Mouse (Mus musculus): Measurements from ENCODE around the gene Prkcg. TPM values are rescaled to one million over a fixed set of nuclear protein-coding genes. Genes with fewer than 3 reads are reported as not detected.

Prkcg gene
- polyA plus RNA-seq, 2 experiments = 0.06 TPM; not detected in 1

- Histone ChIP-seq H3K9ac (replicated peaks) (no peak overlapping the region), H3K36me3 (replicated peaks; ENCODE audit: control insufficient read depth, insufficient read depth, low read depth) (no peaks in the 10 kb centered on the region), H3K4me3 (ENCODE audit: insufficient read depth in 1 of 2, low read depth in 2 of 2, low read length in 2 of 2) (no peak overlapping the region), H3K9me3 (ENCODE audit: control insufficient read depth, low read length) (no peaks in the 10 kb centered on the region), H3K27me3 (ENCODE audit: control insufficient read depth, insufficient read depth, low read length) (no peaks in the 10 kb centered on the region), H3K27ac (no peak overlapping the region), H3K4me1 (replicated peaks; ENCODE audit: control insufficient read depth in 2 of 2, insufficient read depth in 2 of 2, low read length in 1 of 2) (no peaks in the 10 kb centered on the region), H3K4me2 (ENCODE audit: low read depth) (no peak overlapping the region)
- ATAC-seq (ENCODE audit: insufficient read depth) (no peak), DNase-seq (ENCODE audit: low read depth in 3 of 3, low spot score in 3 of 3) (no peak)
- no peak for TF ChIP-seq CTCF (IDR thresholded peaks at IDR 0.05; ENCODE audit: low read depth)
- no peak for TF ChIP-seq EP300 (IDR thresholded peaks at IDR 0.05; ENCODE audit: low read depth)
- WGBS (ENCODE audit: insufficient replicate concordance) = 43% methylated on average over 3 of the region's 3 CpGs
These were observed 54.9 kb downstream of the Prkcg start for GRCm38 (mm10) chr7:3343861-3344260.

GRCm38 (mm10) chr7:3345301-3345700, 56.3 kb downstream of the Prkcg start:
- Histone ChIP-seq H3K9ac (replicated peaks) (no peak overlapping the region), H3K4me1 (replicated peaks; ENCODE audit: control insufficient read depth in 2 of 2, insufficient read depth in 2 of 2, low read length in 1 of 2) (no peaks in the 10 kb centered on the region), H3K36me3 (replicated peaks; ENCODE audit: control insufficient read depth, insufficient read depth, low read depth) (no peaks in the 10 kb centered on the region), H3K9me3 (ENCODE audit: control insufficient read depth, low read length) (no peaks in the 10 kb centered on the region), H3K4me3 (ENCODE audit: insufficient read depth in 1 of 2, low read depth in 2 of 2, low read length in 2 of 2) (no peak overlapping the region), H3K27me3 (ENCODE audit: control insufficient read depth, insufficient read depth, low read length) (no peaks in the 10 kb centered on the region), H3K27ac (no peak overlapping the region), H3K4me2 (ENCODE audit: low read depth) (no peak overlapping the region)
- DNase-seq (ENCODE audit: low read depth in 3 of 3, low spot score in 3 of 3) (no peak), ATAC-seq (ENCODE audit: insufficient read depth) (no peak)
- no peak for TF ChIP-seq EP300 (IDR thresholded peaks at IDR 0.05; ENCODE audit: low read depth)
- no peak for TF ChIP-seq CTCF (IDR thresholded peaks at IDR 0.05; ENCODE audit: low read depth)
- 57% methylated on average over 3 of the region's 3 CpGs for WGBS (ENCODE audit: insufficient replicate concordance)

- Histone ChIP-seq H3K4me1 (replicated peaks; ENCODE audit: control insufficient read depth in 2 of 2, insufficient read depth in 2 of 2, low read length in 1 of 2) (no peaks in the 10 kb centered on the region), H3K9me3 (ENCODE audit: control insufficient read depth, low read length) (no peaks in the 10 kb centered on the region), H3K27me3 (ENCODE audit: control insufficient read depth, insufficient read depth, low read length) (no peaks in the 10 kb centered on the region), H3K9ac (replicated peaks) (no peak overlapping the region), H3K36me3 (replicated peaks; ENCODE audit: control insufficient read depth, insufficient read depth, low read depth) (no peaks in the 10 kb centered on the region), H3K27ac (no peak overlapping the region), H3K4me2 (ENCODE audit: low read depth) (no peak overlapping the region), H3K4me3 (ENCODE audit: insufficient read depth in 1 of 2, low read depth in 2 of 2, low read length in 2 of 2) (no peak overlapping the region)
- ATAC-seq (ENCODE audit: insufficient read depth) = no peak
- no peak for TF ChIP-seq EP300 (IDR thresholded peaks at IDR 0.05; ENCODE audit: low read depth)
- TF ChIP-seq CTCF (IDR thresholded peaks at IDR 0.05; ENCODE audit: low read depth) = no peak
- no peak for DNase-seq (ENCODE audit: low read depth in 3 of 3, low spot score in 3 of 3)
- 58% methylated on average over 20 of the region's 20 CpGs for WGBS (ENCODE audit: insufficient replicate concordance)
These were observed 58.6 kb downstream of the Prkcg start for GRCm38 (mm10) chr7:3347366-3348287.

DNA sequence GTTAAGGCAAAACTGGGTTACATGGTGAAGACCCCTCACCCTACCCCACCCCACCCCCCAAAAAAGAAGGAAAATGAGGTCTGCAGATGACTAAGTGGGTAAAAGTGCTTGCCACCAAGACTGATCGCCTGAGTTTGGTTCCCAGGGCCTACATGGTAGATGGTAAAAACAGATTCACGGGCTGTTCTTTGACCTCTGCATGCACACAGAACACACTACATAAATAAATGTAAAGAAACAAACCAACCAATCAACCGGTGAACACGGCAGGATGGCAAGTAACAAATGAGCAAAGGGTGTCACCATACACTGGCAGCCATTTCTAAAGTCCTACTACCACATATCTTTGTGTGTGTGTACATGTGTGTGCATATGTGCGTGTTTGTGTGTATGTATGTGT, 59.3 kb downstream of the Prkcg start:
- H3K9ac ChIP-seq (replicated peaks) = no peak overlapping the region
- no peaks in the 10 kb centered on the region for H3K27me3 ChIP-seq (ENCODE audit: control insufficient read depth, insufficient read depth, low read length)
- 52% methylated on average over 5 of the region's 5 CpGs for WGBS (ENCODE audit: insufficient replicate concordance)
- H3K4me2 ChIP-seq (ENCODE audit: low read depth) = no peak overlapping the region
- ATAC-seq (ENCODE audit: insufficient read depth) (no peak), DNase-seq (ENCODE audit: low read depth in 3 of 3, low spot score in 3 of 3) (no peak)
- TF ChIP-seq CTCF (IDR thresholded peaks at IDR 0.05; ENCODE audit: low read depth) = no peak
- no peak for TF ChIP-seq EP300 (IDR thresholded peaks at IDR 0.05; ENCODE audit: low read depth)
- H3K27ac ChIP-seq = no peak overlapping the region
- H3K4me1 ChIP-seq (replicated peaks; ENCODE audit: control insufficient read depth in 2 of 2, insufficient read depth in 2 of 2, low read length in 1 of 2) = no peaks in the 10 kb centered on the region
- no peaks in the 10 kb centered on the region for H3K36me3 ChIP-seq (replicated peaks; ENCODE audit: control insufficient read depth, insufficient read depth, low read depth)
- no peaks in the 10 kb centered on the region for H3K9me3 ChIP-seq (ENCODE audit: control insufficient read depth, low read length)
- no peak overlapping the region for H3K4me3 ChIP-seq (ENCODE audit: insufficient read depth in 1 of 2, low read depth in 2 of 2, low read length in 2 of 2)

DNA sequence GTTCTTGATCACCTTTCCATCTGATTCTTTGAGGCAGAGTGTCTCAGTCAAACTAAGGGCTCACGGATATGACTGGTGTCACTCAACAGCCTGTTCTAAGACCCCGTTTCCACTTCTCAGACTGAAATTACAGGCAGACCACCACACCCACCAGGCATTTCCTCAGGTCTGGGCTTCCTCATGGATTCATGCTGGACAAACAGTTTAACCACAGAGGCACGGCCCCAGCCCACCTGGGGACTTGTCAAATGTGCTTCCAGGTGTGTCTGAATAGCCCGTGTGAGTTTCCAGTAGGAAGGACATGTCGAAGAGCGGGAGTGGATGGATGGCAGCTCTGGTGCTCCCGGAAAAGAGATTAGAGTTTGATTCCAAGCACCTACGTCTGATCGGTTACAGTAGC, 60.8 kb downstream of the Prkcg start:
- Histone ChIP-seq H3K27me3 (ENCODE audit: control insufficient read depth, insufficient read depth, low read length) (no peaks in the 10 kb centered on the region), H3K4me3 (ENCODE audit: insufficient read depth in 1 of 2, low read depth in 2 of 2, low read length in 2 of 2) (no peak overlapping the region), H3K9ac (replicated peaks) (no peak overlapping the region), H3K27ac (no peak overlapping the region), H3K4me2 (ENCODE audit: low read depth) (no peak overlapping the region), H3K4me1 (replicated peaks; ENCODE audit: control insufficient read depth in 2 of 2, insufficient read depth in 2 of 2, low read length in 1 of 2) (no peaks in the 10 kb centered on the region), H3K36me3 (replicated peaks; ENCODE audit: control insufficient read depth, insufficient read depth, low read depth) (no peaks in the 10 kb centered on the region), H3K9me3 (ENCODE audit: control insufficient read depth, low read length) (no peaks in the 10 kb centered on the region)
- WGBS (ENCODE audit: insufficient replicate concordance) = 71% methylated on average over 9 of the region's 9 CpGs
- DNase-seq (ENCODE audit: low read depth in 3 of 3, low spot score in 3 of 3) = no peak
- ATAC-seq (ENCODE audit: insufficient read depth) = no peak
- TF ChIP-seq CTCF (IDR thresholded peaks at IDR 0.05; ENCODE audit: low read depth) = no peak
- TF ChIP-seq EP300 (IDR thresholded peaks at IDR 0.05; ENCODE audit: low read depth) = no peak
